Mouse (Mus musculus) embryo, embryonic 11.5 days (tissue): ENCODE measurements at regions not wholly inside any gene's neighbourhood (a gene's known extent, or its start where the extent isn't known, plus 50 kb on each side); places are given as distances from the start of the nearest gene placed in this dataset.

ENCODE experiments used
- DNase-seq: peaks from one replicate; pipeline ENCODE4 v3.0.0-alpha.2; 2012; ENCODE audit warnings: low read depth, low spot score

- no peak for DNase-seq
Observed at GRCm38 (mm10) chr5:132661266-132661665, 118.1 kb upstream of the Auts2 start.

DNA sequence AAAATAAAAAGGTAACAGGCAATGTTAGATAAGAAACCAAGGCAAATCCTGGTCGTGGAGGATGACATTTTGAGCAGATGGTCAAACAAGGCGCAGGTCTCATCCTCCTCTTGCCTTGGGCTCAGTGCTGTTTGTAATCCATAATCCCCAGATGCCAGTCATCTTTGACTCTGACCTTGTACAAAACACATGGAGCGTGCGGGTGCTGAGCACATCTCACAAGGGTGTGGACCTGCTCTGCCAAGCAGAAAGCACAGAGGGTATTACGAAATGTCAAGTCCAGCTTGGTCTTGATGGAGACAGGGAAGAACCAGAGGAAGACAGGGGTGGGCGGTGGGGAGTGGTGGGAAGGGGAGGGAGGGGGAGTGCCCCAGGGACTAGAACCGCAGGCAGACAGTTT is 116.9 kb upstream of the Auts2 start:
- no peak for DNase-seq

GRCm38 (mm10) chr5:132654382-132654781 is 111.2 kb upstream of the Auts2 start:
- no peak for DNase-seq

DNA sequence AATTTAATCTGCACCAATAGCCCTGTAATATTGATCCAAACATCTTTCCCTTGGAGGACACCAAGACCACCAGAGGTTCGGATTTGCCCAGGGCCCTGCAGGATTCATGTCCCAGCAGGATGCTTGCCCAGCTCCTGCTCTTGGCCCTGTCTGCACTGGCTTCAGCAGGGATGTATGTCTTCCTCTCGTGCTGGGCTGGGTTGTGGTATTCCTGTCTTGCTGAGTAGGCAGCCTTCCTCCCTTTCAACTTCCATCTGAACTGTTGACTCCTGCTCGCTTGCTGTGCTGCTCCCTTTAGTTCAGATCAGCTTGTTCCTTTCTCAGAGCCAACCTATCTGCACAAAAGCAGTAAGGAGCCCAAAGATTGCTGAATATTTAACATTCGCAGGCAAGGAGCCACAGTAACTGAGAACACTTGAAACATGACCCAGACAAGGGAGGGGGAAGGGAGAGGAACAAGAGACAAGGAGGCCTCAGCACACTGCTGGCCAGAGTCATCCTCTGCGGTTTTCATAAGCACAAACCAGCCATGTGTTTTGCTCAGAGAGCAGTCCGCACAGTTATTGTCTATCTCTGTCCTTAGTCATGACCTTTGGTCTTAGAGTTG is 110.7 kb upstream of the Auts2 start:
- DNase-seq: peak; percentile 11

DNA sequence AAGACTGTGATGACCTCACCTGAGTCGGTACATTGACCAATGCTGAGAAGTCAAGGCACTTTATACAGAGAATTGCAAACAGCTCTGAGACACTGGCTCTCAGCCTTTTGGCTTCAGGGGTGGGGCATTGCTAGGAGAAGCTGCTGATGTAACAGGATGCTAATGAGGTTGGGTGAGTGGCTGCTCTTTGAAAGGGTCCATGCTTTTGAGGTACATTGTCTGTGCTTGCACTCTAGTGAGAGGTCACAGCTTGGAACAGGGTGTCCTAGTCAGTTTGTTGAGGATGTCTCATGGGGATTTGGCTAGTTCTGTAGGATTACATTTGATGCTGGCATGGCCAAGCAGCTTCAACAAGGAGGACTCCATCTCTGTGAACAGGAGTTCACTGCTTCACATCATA is 109.1 kb upstream of the Auts2 start:
- DNase-seq: no peak

DNA sequence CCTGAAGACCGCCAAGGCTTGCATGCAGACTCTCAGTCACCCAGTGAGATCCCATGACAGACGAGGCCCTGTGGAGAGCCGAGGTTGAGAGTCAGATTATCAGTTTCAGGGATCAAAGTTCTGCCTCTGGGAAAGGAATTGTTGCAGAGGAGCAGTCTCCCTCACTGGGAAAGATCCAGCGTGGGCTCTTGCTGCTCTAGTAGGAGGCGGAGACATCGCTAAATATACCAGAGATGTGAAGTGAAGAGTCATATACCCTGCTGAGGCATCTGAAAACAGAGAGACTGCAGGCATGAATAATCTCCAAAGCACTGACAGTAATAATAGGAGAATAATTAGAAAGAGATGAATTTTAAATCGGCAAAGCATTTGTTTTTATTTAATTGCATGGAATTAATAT is 106.6 kb upstream of the Auts2 start:
- DNase-seq: no peak

DNA sequence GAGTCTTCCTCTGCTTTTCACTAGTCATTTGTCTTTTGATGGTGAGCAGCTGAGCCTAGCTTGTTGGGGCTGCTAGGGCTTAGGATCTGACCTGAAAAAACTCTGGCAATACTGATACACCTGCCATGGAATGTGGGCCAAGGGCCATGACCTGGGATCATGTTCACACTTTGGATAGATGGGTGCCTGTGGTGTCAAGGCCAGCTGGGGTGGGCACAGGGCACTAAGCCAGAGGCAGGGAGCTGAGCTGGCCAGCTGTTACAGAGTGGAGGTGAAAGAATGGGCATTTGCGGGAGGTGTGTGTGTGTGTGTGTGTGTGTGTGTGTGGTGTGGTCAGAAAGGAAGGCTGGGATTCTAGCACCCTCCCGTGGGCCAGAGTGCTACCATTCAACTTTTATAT is 105.6 kb upstream of the Auts2 start:
- DNase-seq: no peak

- DNase-seq: no peak
Observed at GRCm38 (mm10) chr5:132644646-132645172, 101.6 kb upstream of the Auts2 start.

- no peak for DNase-seq
Observed at GRCm38 (mm10) chr5:132643270-132643669, 100.1 kb upstream of the Auts2 start.

DNA sequence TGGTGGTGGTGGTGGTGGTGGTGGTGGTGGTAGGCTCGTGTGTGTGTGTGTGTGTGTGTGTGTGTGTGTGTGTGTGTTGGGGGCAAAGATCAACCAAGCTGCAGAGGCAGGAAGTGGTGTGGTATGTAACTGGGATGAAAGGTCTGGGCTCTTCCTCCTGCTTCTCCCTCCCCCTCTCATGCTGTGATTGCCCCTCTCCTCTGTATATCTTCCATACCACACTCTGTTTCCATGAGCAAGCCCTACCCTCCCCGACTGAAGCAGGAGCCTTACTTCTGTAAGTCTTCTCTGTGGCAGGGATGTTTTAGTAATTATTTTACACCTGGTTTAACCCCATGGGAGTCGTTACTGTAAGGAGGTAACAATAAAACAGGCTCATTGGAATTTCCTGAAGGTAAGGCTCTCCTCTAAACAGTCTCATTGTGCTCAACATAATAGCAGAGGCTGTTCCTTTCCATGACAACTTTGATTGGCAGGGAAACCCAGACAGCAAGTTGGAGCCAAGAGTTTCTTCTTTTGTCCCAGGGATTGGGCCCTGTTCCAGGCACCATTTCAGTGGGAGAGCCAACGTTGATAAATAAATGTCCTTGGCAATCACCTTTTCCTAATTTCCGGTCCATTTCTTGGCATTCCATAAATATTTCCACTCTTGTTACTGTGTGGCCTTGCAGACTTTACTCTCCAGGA is 90.2 kb upstream of the Auts2 start:
- DNase-seq: peak; percentile 11

GRCm38 (mm10) chr5:132621751-132622150 is 78.6 kb upstream of the Auts2 start:
- DNase-seq: no peak

DNA sequence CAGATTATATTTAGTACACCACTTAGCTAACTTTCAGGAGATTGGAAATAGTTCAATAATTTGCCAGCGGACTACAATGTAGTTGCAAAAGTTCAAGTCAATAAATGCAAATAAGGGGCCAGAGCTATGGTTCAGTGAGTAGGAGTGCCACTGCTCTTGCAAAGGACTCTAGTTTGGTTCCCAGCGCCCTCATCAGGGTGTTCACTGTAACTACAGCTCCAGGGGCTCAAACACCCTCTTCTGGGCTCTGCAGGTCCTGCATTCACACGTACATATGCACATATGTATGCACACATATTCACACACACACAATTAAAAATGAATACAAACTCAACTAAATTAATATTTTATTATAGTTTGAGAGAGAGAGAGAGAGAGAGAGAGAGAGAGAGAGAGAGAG is 74.1 kb upstream of the Auts2 start:
- no peak for DNase-seq

DNA sequence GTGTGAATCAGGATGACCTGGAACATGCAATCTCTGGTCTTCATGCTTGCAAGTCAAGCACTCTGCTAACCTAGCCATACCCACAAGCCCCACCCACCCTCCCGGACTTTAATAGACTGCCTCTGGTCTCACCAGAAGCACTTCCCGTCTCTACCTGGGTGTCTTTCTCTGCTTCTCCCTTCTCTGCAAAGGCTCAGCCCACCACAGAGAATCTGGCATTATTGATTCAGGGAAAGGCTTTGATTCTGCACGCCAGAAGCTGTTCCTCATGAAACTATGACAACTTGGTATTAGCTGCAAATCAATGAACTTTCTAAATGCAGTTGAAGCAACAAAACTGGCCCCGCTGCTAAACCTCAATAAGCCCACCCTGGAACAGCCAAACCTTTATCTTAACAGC is 66.1 kb upstream of the Auts2 start:
- DNase-seq: no peak

- DNase-seq: no peak
Observed at GRCm38 (mm10) chr5:132606216-132606615, 63.1 kb upstream of the Auts2 start.

- no peak for DNase-seq
Observed at GRCm38 (mm10) chr5:132594796-132595195, 51.7 kb upstream of the Auts2 start.
